8 mouse cellular contexts compared by ENCODE assay signal in genomic region chr5:35033068-35033467, GRCm38 (mm10). TPM values are rescaled to one million over a fixed set of nuclear protein-coding genes. Genes with fewer than 3 reads are reported as not detected.
A peak's percentile ranks its signal among the peaks of the same experiment; 100 is the strongest.
DNase-seq lines count a peak whose midpoint lies in the region; ATAC-seq and TF ChIP-seq lines count a peak whose summit lies in the region.
"Had no signal": no experiment of that assay in that cellular context is flagged by ENCODE, and none has a peak within 500 bp of the region (broad histone marks: within the 10 kb centered on the region; RNA-seq: fewer than 3 reads in every experiment).

No protein-coding gene starts in this region.

- H3K9me3 ChIP-seq in liver, embryonic 11.5 days (ENCODE audit: control insufficient read depth, low read length): no peaks in the 10 kb centered on the region
- H3K9me3 ChIP-seq in forebrain, embryonic 16.5 days (ENCODE audit: control insufficient read depth, low read length): no peaks in the 10 kb centered on the region
- no peaks in the 10 kb centered on the region for H3K9me3 ChIP-seq in liver, embryonic 14.5 days (ENCODE audit: control insufficient read depth, low read length)
- no peaks in the 10 kb centered on the region for H3K9me3 ChIP-seq in stomach, embryonic 16.5 days (replicated peaks; ENCODE audit: control insufficient read depth, low read length)
- H3K9me3 ChIP-seq: neural tube, embryonic 13.5 days had no signal

- no peak for ATAC-seq in liver, embryonic 11.5 days (replicated peaks; ENCODE audit: low FRiP score)
- ATAC-seq in forebrain, embryonic 16.5 days: 0 out of 2 replicates have a peak, but pooled peaks have one; percentile 37
- ATAC-seq in liver, embryonic 14.5 days (ENCODE audit: insufficient read depth): no peak
- peak; percentile 45; the same call in 1 of the 2 replicates for ATAC-seq in stomach, embryonic 16.5 days (ENCODE audit: insufficient read depth, low FRiP score)
- ATAC-seq in frontal cortex, adult (ENCODE audit: low TSS enrichment): no peak

- no peak overlapping the region for H3K9ac ChIP-seq in liver, embryonic 11.5 days (ENCODE audit: low read depth, low read length)
- H3K9ac ChIP-seq in forebrain, embryonic 16.5 days (replicated peaks; ENCODE audit: low read depth, low read length): no peak overlapping the region
- H3K9ac ChIP-seq in liver, embryonic 14.5 days (replicated peaks): no peak overlapping the region
- H3K9ac ChIP-seq in stomach, embryonic 16.5 days (ENCODE audit: low read length): no peak overlapping the region
- H3K9ac ChIP-seq: neural tube, embryonic 13.5 days had no signal

- peak; percentile 50 for DNase-seq in liver
- no peak for DNase-seq in liver, embryonic 11.5 days (ENCODE audit: low spot score)
- DNase-seq in liver, embryonic 14.5 days (ENCODE audit: low read depth in 3 of 3, low spot score in 3 of 3): peak in 1 of 3 experiments; percentile 10
- DNase-seq in frontal cortex, postnatal 25 days (ENCODE audit: low spot score in 2 of 2): no peak

- no peaks in the 10 kb centered on the region for H3K27me3 ChIP-seq in liver, embryonic 11.5 days (replicated peaks; ENCODE audit: control insufficient read depth, insufficient read depth, low read length)
- H3K27me3 ChIP-seq in forebrain, embryonic 16.5 days (replicated peaks; ENCODE audit: control insufficient read depth, insufficient read depth, low read length): no peaks in the 10 kb centered on the region
- no peaks in the 10 kb centered on the region for H3K27me3 ChIP-seq in liver, embryonic 14.5 days (ENCODE audit: control insufficient read depth, insufficient read depth, low read length)
- H3K27me3 ChIP-seq in stomach, embryonic 16.5 days (ENCODE audit: control insufficient read depth, insufficient read depth, low read length): no peaks in the 10 kb centered on the region
- H3K27me3 ChIP-seq: neural tube, embryonic 13.5 days had no signal

- no peak overlapping the region for H3K27ac ChIP-seq in liver, embryonic 11.5 days (ENCODE audit: low read depth, low read length)
- peak overlapping the region; percentile 36 for H3K27ac ChIP-seq in forebrain, embryonic 16.5 days (ENCODE audit: low read length)
- no peak overlapping the region for H3K27ac ChIP-seq in liver, embryonic 14.5 days
- peak overlapping the region; percentile 75 for H3K27ac ChIP-seq in stomach, embryonic 16.5 days (ENCODE audit: low read length)
- H3K27ac ChIP-seq: neural tube, embryonic 13.5 days had no signal

- TF ChIP-seq CTCF in liver, embryonic 14.5 days (IDR thresholded peaks at IDR 0.05; ENCODE audit: low read depth): peak; percentile 78

- H3K4me2 ChIP-seq in liver, embryonic 11.5 days: no peak overlapping the region
- H3K4me2 ChIP-seq in forebrain, embryonic 16.5 days (ENCODE audit: low read length): no peak overlapping the region
- no peak overlapping the region for H3K4me2 ChIP-seq in liver, embryonic 14.5 days (ENCODE audit: low read depth)
- H3K4me2 ChIP-seq in stomach, embryonic 16.5 days (ENCODE audit: low read depth, low read length): no peak overlapping the region
- H3K4me2 ChIP-seq: neural tube, embryonic 13.5 days had no signal

- H3K4me3 ChIP-seq in liver, embryonic 11.5 days (ENCODE audit: low read depth, low read length): no peak overlapping the region
- H3K4me3 ChIP-seq in forebrain, embryonic 16.5 days (replicated peaks; ENCODE audit: low read length): no peak overlapping the region
- H3K4me3 ChIP-seq in liver, embryonic 14.5 days (ENCODE audit: insufficient read depth in 1 of 2, low read depth in 2 of 2, low read length in 2 of 2): no peak overlapping the region
- H3K4me3 ChIP-seq in stomach, embryonic 16.5 days (replicated peaks; ENCODE audit: low read length): no peak overlapping the region
- H3K4me3 ChIP-seq: neural tube, embryonic 13.5 days had no signal

- TF ChIP-seq EP300 in liver, embryonic 14.5 days (IDR thresholded peaks at IDR 0.05; ENCODE audit: low read depth): no peak

- 77% methylated on average over 5 of the region's 5 CpGs for WGBS in liver, embryonic 11.5 days
- WGBS in forebrain, embryonic 16.5 days: 66% methylated on average over 5 of the region's 5 CpGs
- 60% methylated on average over 5 of the region's 5 CpGs for WGBS in liver, embryonic 14.5 days (ENCODE audit: insufficient replicate concordance)
- 73% methylated on average over 5 of the region's 5 CpGs for WGBS in stomach, embryonic 16.5 days

- peaks cover 15% of the 10 kb centered on the region for H3K36me3 ChIP-seq in liver, embryonic 11.5 days (ENCODE audit: control insufficient read depth, insufficient read depth, low read length)
- H3K36me3 ChIP-seq in forebrain, embryonic 16.5 days (ENCODE audit: control insufficient read depth, insufficient read depth): peaks cover 14% of the 10 kb centered on the region
- H3K36me3 ChIP-seq in liver, embryonic 14.5 days (replicated peaks; ENCODE audit: control insufficient read depth, insufficient read depth, low read depth): peaks cover 27% of the 10 kb centered on the region
- H3K36me3 ChIP-seq in stomach, embryonic 16.5 days (ENCODE audit: control insufficient read depth, insufficient read depth, low read length): peaks cover 14% of the 10 kb centered on the region; the same call in 1 of the 2 replicates

- peaks cover 27% of the 10 kb centered on the region for H3K4me1 ChIP-seq in liver, embryonic 11.5 days (replicated peaks; ENCODE audit: control insufficient read depth, insufficient read depth, low read length)
- H3K4me1 ChIP-seq in forebrain, embryonic 16.5 days (replicated peaks; ENCODE audit: control insufficient read depth, insufficient read depth, low read length): 0 out of 2 replicates have a peak, but pooled peaks cover 4% of the 10 kb centered on the region
- peaks cover 12 to 27% of the 10 kb centered on the region in 2 experiments for H3K4me1 ChIP-seq in liver, embryonic 14.5 days (replicated peaks; ENCODE audit: control insufficient read depth in 2 of 2, insufficient read depth in 2 of 2, low read length in 1 of 2)
- H3K4me1 ChIP-seq in stomach, embryonic 16.5 days (ENCODE audit: control insufficient read depth, insufficient read depth, low read length): no peaks in the 10 kb centered on the region
- H3K4me1 ChIP-seq: neural tube, embryonic 13.5 days had no signal

RNA-seq across cellular contexts. Expression of gene Hgfac, which starts 8.2 kb away (rescaled TPM):
- polyA plus RNA-seq in liver, embryonic 11.5 days (2014; fragmentation: Nextera tagmentation; extraction: Ambion mirVana): 33.7 and 38.0 TPM in 2 replicates
- polyA plus RNA-seq in forebrain, embryonic 16.5 days (2015; fragmentation: Nextera tagmentation; extraction: Ambion mirVana): 0.55 and 0.56 TPM in 2 replicates
- 92.3 and 97.9 TPM in 2 replicates for polyA plus RNA-seq in liver, embryonic 14.5 days (2012; rRNA removed)
- polyA plus RNA-seq in liver, embryonic 14.5 days (2014; fragmentation: Nextera tagmentation; extraction: Ambion mirVana): 52.8 and 60.0 TPM in 2 replicates
- polyA plus RNA-seq in stomach, embryonic 16.5 days (2015; fragmentation: Nextera tagmentation; extraction: Ambion mirVana): 7.7 and 8.2 TPM in 2 replicates

RNA-seq across cellular contexts. Expression of gene Dok7, which starts 23.5 kb away (rescaled TPM):
- polyA plus RNA-seq in liver, embryonic 11.5 days (2014; fragmentation: Nextera tagmentation; extraction: Ambion mirVana): 0.08 and 0.29 TPM in 2 replicates
- 7.0 and 7.8 TPM in 2 replicates for polyA plus RNA-seq in forebrain, embryonic 16.5 days (2015; fragmentation: Nextera tagmentation; extraction: Ambion mirVana)
- polyA plus RNA-seq in liver, embryonic 14.5 days (2012; rRNA removed): 0.02 TPM in 2 replicates
- polyA plus RNA-seq in liver, embryonic 14.5 days (2014; fragmentation: Nextera tagmentation; extraction: Ambion mirVana): 0.04 TPM in 1 of 2 replicates, not detected in the other
- 1.9 and 2.0 TPM in 2 replicates for polyA plus RNA-seq in stomach, embryonic 16.5 days (2015; fragmentation: Nextera tagmentation; extraction: Ambion mirVana)

Comparison
In these comparisons a context has a peak if more than half of its experiments do, and no peak if none do; other contexts are left out.
1. ATAC-seq: peak in forebrain, embryonic 16.5 days (single experiment) and stomach, embryonic 16.5 days (single experiment); none in liver, embryonic 11.5 days (single experiment), liver, embryonic 14.5 days (single experiment) and frontal cortex, adult (single experiment).
2. H3K27ac ChIP-seq: peak in forebrain, embryonic 16.5 days (single experiment) and stomach, embryonic 16.5 days (single experiment); none in liver, embryonic 11.5 days (single experiment) and liver, embryonic 14.5 days (single experiment).